Mouse (Mus musculus): ENCODE data around the gene Tnfrsf1b.

DNA sequence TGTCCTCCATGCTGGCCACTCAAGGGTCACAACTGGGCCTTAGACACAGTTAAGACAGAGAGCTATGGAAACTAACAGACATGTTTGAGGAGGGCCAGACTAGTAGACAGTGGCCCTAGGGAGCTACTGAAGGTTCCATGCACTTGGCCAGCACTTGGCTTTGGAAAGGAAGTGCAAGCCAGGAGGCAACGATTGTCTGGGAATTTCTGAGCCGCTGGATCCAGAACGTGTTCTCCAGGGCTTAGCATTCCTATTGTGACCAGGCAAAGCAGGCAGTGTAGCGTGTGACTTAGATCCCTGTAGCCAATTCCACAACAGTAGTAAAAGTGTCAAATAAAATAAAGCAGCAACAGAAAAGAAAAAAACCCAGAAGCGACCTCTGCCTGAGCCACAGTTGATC lies 14.1 kb upstream of the Tnfrsf1b start:
- TF ChIP-seq POLR2A (IDR thresholded peaks at IDR 0.05; ENCODE audit: borderline replicate concordance, extremely low read depth, low read depth, low read length) = no peak
- no peak for TF ChIP-seq CTCF (IDR thresholded peaks at IDR 0.05; ENCODE audit: insufficient read depth, low read length)

All from lung, adult 2 months (tissue).